Mouse (Mus musculus) bone marrow macrophage, adult 2 months (primary cell): ENCODE data around the gene Olfr1168.

Experiments
- CTCF ChIP-seq: IDR thresholded peaks from 2 replicates; pipeline ENCODE4 v1.5.1; 2012; ENCODE audit warnings: low read depth, mild to moderate bottlenecking, low read length, moderate library complexity
- POLR2A ChIP-seq: IDR thresholded peaks from 2 replicates; pipeline ENCODE4 v1.6.1; 2012; ENCODE audit warnings: mild to moderate bottlenecking, low read depth, low read length, borderline replicate concordance

DNA sequence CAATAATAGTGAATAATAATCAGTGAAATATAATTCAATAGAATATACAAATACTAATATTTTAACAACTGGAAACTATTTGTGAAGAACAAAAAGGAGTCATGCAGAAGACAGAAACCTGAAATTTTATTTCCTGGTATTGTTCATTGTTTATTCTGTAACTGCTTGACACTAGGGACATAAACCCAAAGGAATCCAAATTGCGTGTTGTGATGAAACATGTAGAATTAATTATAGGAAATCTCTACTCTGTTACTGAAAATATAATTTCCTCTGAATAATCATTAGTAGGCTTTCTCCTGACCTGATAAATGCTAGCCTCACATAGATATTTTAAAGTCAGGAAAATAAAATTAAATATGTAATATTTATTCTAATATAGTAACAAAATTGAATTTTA, 46.6 kb downstream of the Olfr1168 start, which contains the start of gene Olfr1170:
- TF ChIP-seq CTCF (no peak), POLR2A (no peak)
